Mouse (Mus musculus): ENCODE measurements around the gene Ctsd.

DNA sequence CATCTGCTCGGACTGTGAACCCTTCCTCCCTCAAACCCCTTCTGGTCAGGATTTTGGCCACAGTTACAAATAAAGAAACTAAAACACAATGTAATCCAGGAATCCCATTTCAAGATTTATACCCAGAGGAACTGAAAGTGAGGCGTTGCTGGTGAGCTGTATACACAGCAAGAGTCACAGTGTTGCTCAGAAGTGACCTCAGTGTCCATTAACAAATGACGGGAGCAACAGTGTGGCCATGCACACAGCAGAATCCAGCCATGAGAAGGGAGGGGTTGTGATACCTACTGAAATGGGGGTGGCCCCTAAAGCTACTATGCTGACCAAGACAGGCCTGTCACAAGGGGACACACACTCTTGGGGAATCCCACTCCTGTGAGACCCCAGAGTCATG, 45.6 kb downstream of the Ctsd start:
- TF ChIP-seq POLR2A (IDR thresholded peaks at IDR 0.05; ENCODE audit: borderline replicate concordance, insufficient read depth, low read length) (no peak), CTCF (IDR thresholded peaks at IDR 0.05; ENCODE audit: borderline replicate concordance, insufficient read depth, low read depth, low read length) (no peak)
